Comparison of ENCODE assay signal across 7 mouse cellular contexts in the genomic region with DNA sequence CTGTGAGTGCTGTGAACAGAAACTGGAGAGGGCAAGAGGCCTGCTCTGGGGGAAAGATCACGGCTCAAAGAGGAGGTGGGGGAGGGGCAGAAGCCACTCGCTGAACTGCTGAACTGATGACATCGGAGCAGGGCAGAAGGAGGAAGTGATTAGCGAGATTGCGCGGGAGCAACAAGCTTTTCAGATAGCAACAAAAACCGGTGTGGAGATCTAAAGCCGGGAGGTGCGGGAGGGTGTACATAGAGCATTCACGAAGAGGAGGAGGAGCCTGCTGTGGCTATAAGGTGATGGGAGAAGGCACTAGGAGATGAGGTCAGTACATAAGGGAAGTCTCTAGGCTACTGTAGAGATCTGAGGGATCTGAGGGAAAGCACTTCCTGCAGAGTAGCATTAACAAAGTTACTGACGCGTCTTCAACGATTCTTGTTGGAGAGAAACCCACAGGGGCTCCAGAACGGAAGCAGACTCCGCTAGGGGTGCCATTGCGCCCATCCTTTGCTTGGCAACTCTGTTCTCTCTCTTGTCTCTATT. TPM values are rescaled to one million over a fixed set of nuclear protein-coding genes. Genes with fewer than 3 reads are reported as not detected.
DNase-seq lines count a peak whose midpoint lies in the region; ATAC-seq lines count a peak whose summit lies in the region.

A gene (plus strand): TSS at position 206 of the 531 bp plus-strand sequence.

- peak within 1 kb of the TSS; percentile 42 for H3K4me3 ChIP-seq in forebrain, embryonic 10.5 days
- peak within 1 kb of the TSS; percentile 22 for H3K4me3 ChIP-seq in limb, embryonic 11.5 days (ENCODE audit: low read depth, low read length)
- H3K4me3 ChIP-seq in midbrain, embryonic 10.5 days = peak within 1 kb of the TSS; percentile 51

- DNase-seq in MN1 (ENCODE audit: low spot score) = peak; percentile 71
- peak; percentile 61 for DNase-seq in forebrain, embryonic 10.5 days (ENCODE audit: extremely low spot score, low spot score)
- peak; percentile 27 to 28 for DNase-seq in heart, postnatal 36 days
- DNase-seq in limb, embryonic 11.5 days (ENCODE audit: low spot score) = peak; percentile 74
- peak; percentile 68 for DNase-seq in midbrain, embryonic 10.5 days (ENCODE audit: low spot score)
- peak; percentile 60 to 79 for DNase-seq in spleen, postnatal 4 days (ENCODE audit: low spot score in 2 of 2)

- 13% methylated on average over 16 of the region's 16 CpGs for WGBS in forebrain, embryonic 10.5 days
- WGBS in limb, embryonic 11.5 days = 6% methylated on average over 16 of the region's 16 CpGs
- WGBS in midbrain, embryonic 10.5 days = 12% methylated on average over 16 of the region's 16 CpGs

- peak within 1 kb of the TSS; percentile 77 for H3K27ac ChIP-seq in forebrain, embryonic 10.5 days
- H3K27ac ChIP-seq in limb, embryonic 11.5 days (replicated peaks; ENCODE audit: low read depth, low read length) = no peak within 1 kb of the TSS
- peak within 1 kb of the TSS; percentile 78 for H3K27ac ChIP-seq in midbrain, embryonic 10.5 days (replicated peaks)

- ATAC-seq in CD4-positive, CD25-positive, alpha-beta regulatory T cell, adult 4 months = peak; percentile 88
- no peak for ATAC-seq in limb, embryonic 11.5 days (ENCODE audit: insufficient number of reproducible peaks, low FRiP score, low TSS enrichment, low read depth)

- no peaks in the 10 kb centered on the region for H3K36me3 ChIP-seq in forebrain, embryonic 10.5 days (replicated peaks)
- H3K36me3 ChIP-seq in limb, embryonic 11.5 days (ENCODE audit: control insufficient read depth, insufficient read depth, low read length) = no peaks in the 10 kb centered on the region
- no peaks in the 10 kb centered on the region for H3K36me3 ChIP-seq in midbrain, embryonic 10.5 days

- H3K27me3 ChIP-seq in forebrain, embryonic 10.5 days (ENCODE audit: poor library complexity, severe bottlenecking) = peaks cover 53% of the 10 kb centered on the region
- H3K27me3 ChIP-seq in limb, embryonic 11.5 days (ENCODE audit: control insufficient read depth, insufficient read depth, low read length) = no peaks in the 10 kb centered on the region
- H3K27me3 ChIP-seq in midbrain, embryonic 10.5 days (ENCODE audit: low read depth, poor library complexity, severe bottlenecking) = peaks cover 14% of the 10 kb centered on the region

- H3K4me2 ChIP-seq in limb, embryonic 11.5 days (ENCODE audit: low read depth, severe bottlenecking) = peak within 1 kb of the TSS; percentile 41

- intact Hi-C loops in heart, postnatal 36 days (cut with DNase I) = no loop called here

- no peak within 1 kb of the TSS for H3K9ac ChIP-seq in limb, embryonic 11.5 days (ENCODE audit: low read length)

- H3K4me1 ChIP-seq in forebrain, embryonic 10.5 days = peaks cover 17% of the 10 kb centered on the region
- peaks cover 7% of the 10 kb centered on the region; the same call in 1 of the 2 replicates for H3K4me1 ChIP-seq in limb, embryonic 11.5 days (ENCODE audit: control insufficient read depth, insufficient read depth, low read length)
- peaks cover 12% of the 10 kb centered on the region for H3K4me1 ChIP-seq in midbrain, embryonic 10.5 days

- no peaks in the 10 kb centered on the region for H3K9me3 ChIP-seq in forebrain, embryonic 10.5 days
- no peaks in the 10 kb centered on the region for H3K9me3 ChIP-seq in limb, embryonic 11.5 days (ENCODE audit: control insufficient read depth, low read length)
- H3K9me3 ChIP-seq in midbrain, embryonic 10.5 days (replicated peaks) = no peaks in the 10 kb centered on the region

RNA-seq across cellular contexts. Expression of the gene that starts here (rescaled TPM):
- 1 to 10 TPM in 1 of 2 experiments, not detected in 1; 1.8 TPM for polyA plus RNA-seq in CD4-positive, CD25-positive, alpha-beta regulatory T cell, adult 4 months (2017; shearing (Covaris generic))
- polyA plus RNA-seq in forebrain, embryonic 10.5 days (2016; fragmentation: Nextera tagmentation; extraction: Ambion mirVana) = 0.80 and 1.3 TPM in 2 replicates
- total RNA-seq in heart, postnatal 36 days (2021) = not detected
- 0.25 and 0.52 TPM in 2 replicates for polyA plus RNA-seq in limb, embryonic 11.5 days (2014; fragmentation: Nextera tagmentation; extraction: Ambion mirVana)
- polyA plus RNA-seq in midbrain, embryonic 10.5 days (2016; fragmentation: Nextera tagmentation; extraction: Ambion mirVana) = 0.39 and 1.1 TPM in 2 replicates

Comparison
In these comparisons a context has a peak if more than half of its experiments do, and no peak if none do; other contexts are left out.
1. Peak in DNase-seq in heart, postnatal 36 days; RNA of the gene not detected or under 1 TPM.
2. Peak in DNase-seq, H3K4me3 ChIP-seq and H3K4me2 ChIP-seq in limb, embryonic 11.5 days; RNA of the gene not detected or under 1 TPM.